Mouse (Mus musculus) heart, postnatal 0 days (tissue): ENCODE measurements around the gene Igf2r. TPM values are rescaled to one million over a fixed set of nuclear protein-coding genes. Genes with fewer than 3 reads are reported as not detected.

Experiments used
- ATAC-seq: fragments of 200-750 bp; cut with Nextera tagmentation; 2 replicates; pipeline ENCODE4 v1.8.0; 2017; ENCODE audit warnings: low read depth, moderate number of reproducible peaks, moderate library complexity; ENCODE audit not compliant: insufficient read depth
- DNase-seq: peaks from one replicate; pipeline ENCODE4 v3.0.0-alpha.2; 2016; ENCODE audit warnings: low spot score
- H3K27ac ChIP-seq: fragments of 300-500 bp; sonication (generic); 2 replicates; pipeline ENCODE4 v1.5.1; 2014; ENCODE audit warnings: low read depth, mild to moderate bottlenecking
- H3K27me3 ChIP-seq: fragments of 300-500 bp; sonication (generic); 2 replicates; pipeline ENCODE4 v1.6.1; 2014; ENCODE audit warnings: low read length, mixed read lengths; ENCODE audit not compliant: control insufficient read depth, insufficient read depth
- H3K36me3 ChIP-seq: fragments of 300-500 bp; sonication (generic); replicated peaks from 2 replicates; pipeline ENCODE4 v1.6.1; 2014; ENCODE audit warnings: low read length, mixed read lengths; ENCODE audit not compliant: control insufficient read depth, insufficient read depth
- H3K4me1 ChIP-seq: fragments of 300-500 bp; sonication (generic); 2 replicates; pipeline ENCODE4 v1.6.1; 2014; ENCODE audit warnings: antibody characterized with exemption; ENCODE audit not compliant: control insufficient read depth, insufficient read depth
- H3K4me2 ChIP-seq: fragments of 300-500 bp; sonication (generic); 2 replicates; pipeline ENCODE4 v1.6.1; 2014; ENCODE audit warnings: low read depth, mild to moderate bottlenecking, low read length, moderate library complexity
- H3K4me3 ChIP-seq: fragments of 300-500 bp; sonication (generic); 2 replicates; pipeline ENCODE4 v1.5.1; 2014; ENCODE audit warnings: low read depth, low read length
- H3K9ac ChIP-seq: fragments of 300-500 bp; sonication (generic); replicated peaks from 2 replicates; pipeline ENCODE4 v1.6.1; 2014; ENCODE audit warnings: low read depth, low read length, mixed read lengths
- H3K9me3 ChIP-seq: fragments of 300-500 bp; sonication (generic); replicated peaks from 2 replicates; pipeline ENCODE4 v1.6.1; 2016; ENCODE audit warnings: low read length; ENCODE audit not compliant: control insufficient read depth
- CTCF ChIP-seq: IDR thresholded peaks from 2 replicates; pipeline ENCODE4 v1.5.1; 2016; ENCODE audit warnings: antibody characterized with exemption, control low read depth, low read depth
- EP300 ChIP-seq: IDR thresholded peaks from 2 replicates; pipeline ENCODE4 v1.6.1; 2016; ENCODE audit warnings: antibody characterized with exemption, low read depth
- WGBS: fragments of 180-500 bp; shearing (Covaris S2); extraction: QIAGEN DNeasy Blood & Tissue Kit; methylation state at CpG from one replicate; pipeline ENCODE4 v1.1.7; 2014; 5-methylcytosine and 5-hydroxymethylcytosine counted together
- polyA plus RNA-seq: library from polyadenylated mRNA; unstranded; fragments of >200 nt; fragmentation: Nextera tagmentation; extraction: Ambion mirVana; gene quantifications from 2 replicates; pipeline ENCODE4 v1.2.1, GENCODE M21; 2015
- total RNA-seq: library from RNA; depleted of rRNA; stranded (reverse); fragments of >200 nt; gene quantifications from 2 replicates; pipeline ENCODE4 v1.2.3, GENCODE M21; 2014; ENCODE audit warnings: low replicate concordance

The Igf2r gene
- total and polyA plus RNA-seq, 2 experiments from 2014 or later, result 59.9 to 424 TPM

DNA sequence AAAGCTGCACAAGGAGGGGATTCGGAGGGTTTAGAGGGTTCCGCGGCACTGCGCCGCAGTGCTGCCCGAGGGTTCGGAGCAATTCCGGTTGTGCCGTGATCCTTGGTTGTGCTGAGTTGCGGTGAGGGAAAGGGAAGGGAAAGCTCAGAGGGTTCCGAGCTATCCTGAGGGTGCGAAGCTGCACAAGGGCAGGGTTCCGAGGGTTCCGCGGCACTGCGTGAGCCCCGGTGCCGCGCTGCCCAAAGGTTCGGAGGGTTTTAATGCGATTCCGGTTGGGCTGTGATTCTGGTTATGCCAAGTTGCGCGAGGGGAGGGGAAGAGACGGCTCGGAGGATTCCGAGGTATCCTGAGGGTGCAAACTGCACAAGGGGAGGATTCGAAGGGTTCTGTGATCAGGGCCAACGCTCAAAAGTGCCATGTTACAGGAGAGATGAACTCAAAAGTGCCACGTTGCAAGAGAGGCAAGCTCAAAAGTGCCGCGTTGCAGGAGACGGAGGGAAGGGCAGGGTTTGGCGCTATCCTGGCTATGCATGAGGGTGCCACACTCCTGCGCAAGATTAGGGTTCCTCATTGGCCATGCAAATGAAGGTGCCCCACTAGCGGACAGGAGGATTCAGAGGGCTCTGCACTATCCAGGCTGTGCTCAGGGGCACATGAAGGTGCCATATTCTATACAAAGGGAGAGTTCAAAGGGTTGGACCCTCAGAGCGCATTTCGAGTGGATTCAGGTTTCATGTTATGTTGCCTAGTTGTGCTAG is 27.1 kb downstream of the Igf2r start:
- Histone ChIP-seq H3K36me3 (peaks cover 49% of the 10 kb centered on the region), H3K4me2 (peak overlapping the region; percentile 58), H3K9me3 (no peaks in the 10 kb centered on the region), H3K9ac (peak overlapping the region; percentile 66), H3K4me3 (peak overlapping the region; percentile 60), H3K27ac (peak overlapping the region; percentile 97), H3K27me3 (no peaks in the 10 kb centered on the region), H3K4me1 (peaks cover 62% of the 10 kb centered on the region)
- DNase-seq (peak; percentile 41), ATAC-seq (no peak)
- no peak for TF ChIP-seq CTCF
- no peak for TF ChIP-seq EP300
- WGBS, result 47% methylated on average over 38 of the region's 38 CpGs

DNA sequence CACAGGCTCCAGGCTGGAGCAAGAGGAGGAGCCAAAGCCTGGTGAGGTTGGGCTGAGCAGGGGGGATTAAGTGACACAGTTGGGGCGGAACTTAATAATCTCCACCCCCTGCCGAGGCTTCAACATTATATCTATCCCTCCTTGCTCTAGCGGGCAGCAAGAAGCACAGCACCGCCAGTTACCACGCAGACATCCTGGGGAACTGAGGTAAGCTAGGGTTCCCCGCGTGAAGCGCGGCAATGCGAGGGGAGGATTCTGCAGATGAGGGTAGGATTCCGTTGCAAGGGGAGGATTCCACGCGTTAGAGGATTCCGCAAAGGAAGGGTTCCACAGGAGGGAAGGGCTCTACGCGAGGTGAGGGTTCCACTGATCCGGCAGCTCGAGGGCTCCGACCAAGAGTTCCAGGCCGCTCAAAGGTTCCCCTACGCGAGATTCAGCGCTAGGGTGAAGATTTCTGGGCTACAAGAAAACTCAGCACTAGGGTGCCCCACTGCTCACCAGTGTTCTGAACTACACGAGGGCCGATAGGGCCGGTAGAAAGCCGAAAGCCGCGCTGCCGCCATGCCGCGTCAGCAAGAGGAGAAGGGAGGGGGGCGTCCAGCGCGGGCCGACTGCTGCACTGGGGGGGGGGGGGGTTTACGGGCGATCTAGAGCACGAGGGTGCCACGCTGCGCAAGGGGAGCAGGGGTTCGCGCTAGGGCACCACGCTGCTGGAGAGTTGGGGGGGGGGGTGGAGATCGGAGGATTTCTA is 28.1 kb downstream of the Igf2r start:
- Histone ChIP-seq H3K27me3 (no peaks in the 10 kb centered on the region), H3K9ac (peak overlapping the region; percentile 66), H3K27ac (peak overlapping the region; percentile 97), H3K4me3 (peak overlapping the region; percentile 60), H3K36me3 (peaks cover 48% of the 10 kb centered on the region), H3K4me2 (peak overlapping the region; percentile 58), H3K4me1 (peaks cover 71% of the 10 kb centered on the region), H3K9me3 (no peaks in the 10 kb centered on the region)
- 0 out of 2 replicates have a peak, but pooled peaks have one; percentile 10 for TF ChIP-seq CTCF
- TF ChIP-seq EP300, result no peak; the same call in 1 of the 2 replicates
- 43% methylated on average over 24 of the region's 45 CpGs for WGBS
- DNase-seq (peak; percentile 97), ATAC-seq (peak; percentile 87)

DNA sequence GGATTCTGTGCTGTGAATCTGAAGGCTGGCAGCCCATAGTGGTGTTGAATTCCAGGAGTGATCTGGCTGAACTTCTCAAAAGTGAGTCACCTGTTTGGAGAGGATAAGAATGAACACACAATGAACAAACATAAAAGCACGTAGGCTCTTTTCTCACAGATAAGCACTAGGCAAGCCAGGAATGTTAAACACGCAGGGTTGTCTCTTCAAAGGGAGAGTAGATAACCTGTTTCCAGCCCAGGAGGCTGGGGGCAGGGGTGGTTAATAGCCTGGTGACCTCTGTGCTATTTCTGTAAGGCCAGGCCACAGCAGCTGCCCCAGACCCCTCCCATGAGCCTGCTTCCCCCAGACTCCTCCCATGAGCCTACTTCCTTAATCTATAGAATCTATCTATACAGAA is 29.1 kb downstream of the Igf2r start:
- peak overlapping the region; percentile 17; the same call in 1 of the 2 replicates for H3K9ac ChIP-seq
- DNase-seq, result peak; percentile 66
- no peaks in the 10 kb centered on the region for H3K9me3 ChIP-seq
- H3K27ac ChIP-seq, result peak overlapping the region; percentile 97
- H3K4me1 ChIP-seq, result peaks cover 67% of the 10 kb centered on the region
- WGBS, result 2% methylated on average over 2 of the region's 2 CpGs
- peak; percentile 33; the same call in 1 of the 2 replicates for TF ChIP-seq EP300
- no peak for TF ChIP-seq CTCF
- peak; percentile 44 for ATAC-seq
- no peak overlapping the region for H3K4me3 ChIP-seq
- H3K4me2 ChIP-seq, result peak overlapping the region; percentile 58
- peaks cover 48% of the 10 kb centered on the region for H3K36me3 ChIP-seq
- no peaks in the 10 kb centered on the region for H3K27me3 ChIP-seq

DNA sequence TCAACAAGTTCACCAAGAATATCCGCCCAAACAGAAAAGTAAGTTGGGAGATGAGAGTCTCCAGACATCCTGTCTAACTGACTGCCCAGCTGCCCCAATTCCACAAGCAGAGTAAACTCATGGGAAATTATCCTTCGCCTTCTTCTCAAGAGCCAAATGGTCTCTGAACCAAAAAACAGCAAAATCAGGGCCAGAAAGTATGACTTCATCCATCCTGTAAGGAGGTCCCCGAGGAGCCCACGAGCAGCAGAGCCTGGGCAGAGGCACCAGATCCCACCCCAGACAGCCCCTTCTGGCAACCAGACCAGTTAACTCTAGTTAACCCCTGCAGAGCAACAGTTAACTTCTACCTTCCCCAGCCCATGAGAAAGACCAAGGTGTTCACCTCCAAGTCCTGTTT is 29.9 kb downstream of the Igf2r start:
- 0 out of 2 replicates have a peak overlapping the region, but pooled peaks have one; percentile 17 for H3K9ac ChIP-seq
- no peaks in the 10 kb centered on the region for H3K27me3 ChIP-seq
- 23% methylated on average over 4 of the region's 4 CpGs for WGBS
- H3K9me3 ChIP-seq, result no peaks in the 10 kb centered on the region
- DNase-seq (peak; percentile 73), ATAC-seq (no peak)
- H3K27ac ChIP-seq, result peak overlapping the region; percentile 97
- H3K4me3 ChIP-seq, result no peak overlapping the region
- TF ChIP-seq EP300, result no peak
- TF ChIP-seq CTCF, result no peak
- H3K4me1 ChIP-seq, result peaks cover 63% of the 10 kb centered on the region
- H3K36me3 ChIP-seq, result peaks cover 44% of the 10 kb centered on the region
- H3K4me2 ChIP-seq, result peak overlapping the region; percentile 58; the same call in 1 of the 2 replicates

DNA sequence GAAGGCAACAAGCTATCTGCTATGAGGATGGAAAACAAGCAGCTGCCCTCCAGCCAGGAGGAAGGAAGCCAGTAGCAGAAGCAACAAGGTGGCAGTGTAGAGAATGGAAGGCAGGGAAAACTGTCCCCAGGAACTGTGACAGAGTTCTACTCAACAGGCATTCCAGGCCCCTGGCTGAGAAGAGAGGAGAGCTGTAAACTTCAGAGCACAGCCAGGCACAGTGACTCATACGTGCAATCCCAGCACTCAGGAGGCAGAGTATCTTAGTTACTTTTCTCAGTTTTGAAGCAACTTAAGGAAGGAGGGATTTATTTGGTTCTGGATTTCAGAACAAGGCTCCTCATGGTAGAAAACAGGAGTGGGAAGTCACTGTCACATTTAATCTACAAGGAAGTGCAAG is 31.5 kb downstream of the Igf2r start:
- peak overlapping the region; percentile 97 for H3K27ac ChIP-seq
- ATAC-seq (no peak), DNase-seq (peak; percentile 71)
- 6% methylated on average over 1 of the region's 1 CpGs for WGBS
- H3K4me2 ChIP-seq, result peak overlapping the region; percentile 14
- H3K27me3 ChIP-seq, result no peaks in the 10 kb centered on the region
- no peaks in the 10 kb centered on the region for H3K9me3 ChIP-seq
- no peak overlapping the region for H3K4me3 ChIP-seq
- H3K9ac ChIP-seq, result no peak overlapping the region; the same call in 1 of the 2 replicates
- H3K36me3 ChIP-seq, result peaks cover 49% of the 10 kb centered on the region
- H3K4me1 ChIP-seq, result peaks cover 65% of the 10 kb centered on the region
- TF ChIP-seq EP300 (no peak), CTCF (no peak; the same call in 1 of the 2 replicates)
